Mouse (Mus musculus): Measurements from ENCODE around the gene Rhbdd3.

GRCm38 (mm10) chr11:5100801-5101200 lies 2.1 kb downstream of the Rhbdd3 start:
- TF ChIP-seq CTCF (IDR thresholded peaks at IDR 0.05; ENCODE audit: control insufficient read depth, insufficient read depth, low read length) (no peak), POLR2A (IDR thresholded peaks at IDR 0.05; ENCODE audit: borderline replicate concordance, control insufficient read depth, low read depth, low read length) (no peak)

Measured in bone marrow, adult 2 months (tissue).